Mouse (Mus musculus) large intestine, adult 2 months (tissue): Measurements from ENCODE around the gene Sdc4. TPM values are rescaled to one million over a fixed set of nuclear protein-coding genes. Genes with fewer than 3 reads are reported as not detected.

Experiments used
- DNase-seq: peaks from one replicate; pipeline ENCODE4 v3.0.0-alpha.2; 2012; ENCODE audit warnings: low read depth, low spot score
- WGBS: fragments of 180-500 bp; shearing (Covaris S2); methylation state at CpG from one replicate; pipeline ENCODE4 v1.1.7; 2018; 5-methylcytosine and 5-hydroxymethylcytosine counted together
- polyA plus RNA-seq: library from polyadenylated mRNA; depleted of rRNA; stranded (reverse); fragments of >200 nt; gene quantifications from 2 replicates; pipeline ENCODE4 v1.2.3, GENCODE M21; 2012

Gene Sdc4
- polyA plus RNA-seq, 1 experiment: 77.3 TPM

- WGBS: 35% methylated on average over 9 of the region's 9 CpGs
- DNase-seq: no peak
Observed at GRCm38 (mm10) chr2:164433278-164433895, 10.3 kb downstream of the Sdc4 start.

- 11% methylated on average over 22 of the region's 22 CpGs for WGBS
- DNase-seq: no peak
Observed at GRCm38 (mm10) chr2:164432541-164433191, 11.0 kb downstream of the Sdc4 start.

GRCm38 (mm10) chr2:164431676-164432465 is 11.8 kb downstream of the Sdc4 start:
- no peak for DNase-seq
- 20% methylated on average over 9 of the region's 9 CpGs for WGBS

GRCm38 (mm10) chr2:164430697-164431096 is 13.0 kb downstream of the Sdc4 start:
- DNase-seq: no peak

GRCm38 (mm10) chr2:164429881-164430615 is 13.6 kb downstream of the Sdc4 start:
- 60% methylated on average over 15 of the region's 15 CpGs for WGBS
- DNase-seq: no peak

More at GRCm38 (mm10) chr2:164430697-164431096, 13.0 kb downstream of the Sdc4 start:
- WGBS: 33% methylated on average over 7 of the region's 7 CpGs

- no peak for DNase-seq
- 44% methylated on average over 5 of the region's 5 CpGs for WGBS
Observed at GRCm38 (mm10) chr2:164428451-164428850, 15.2 kb downstream of the Sdc4 start.

GRCm38 (mm10) chr2:164426952-164427351 is 16.7 kb downstream of the Sdc4 start:
- DNase-seq: no peak
- WGBS: 60% methylated on average over 5 of the region's 5 CpGs

- 31% methylated on average over 12 of the region's 12 CpGs for WGBS
- DNase-seq: no peak
Observed at GRCm38 (mm10) chr2:164426121-164426520, 17.6 kb downstream of the Sdc4 start.

- no peak for DNase-seq
- 72% methylated on average over 5 of the region's 5 CpGs for WGBS
Observed at GRCm38 (mm10) chr2:164425401-164425800, 18.3 kb downstream of the Sdc4 start.

- whole genome bisulfite sequencing: 92% methylated on average over 8 of the region's 8 CpGs
- DNase-seq: no peak
Observed at GRCm38 (mm10) chr2:164424406-164424805, 19.3 kb downstream of the Sdc4 start.

GRCm38 (mm10) chr2:164423464-164423863 is 20.2 kb downstream of the Sdc4 start:
- no peak for DNase-seq
- 45% methylated on average over 11 of the region's 11 CpGs for WGBS

- no peak for DNase-seq
- 32% methylated on average over 15 of the region's 15 CpGs for WGBS
Observed at GRCm38 (mm10) chr2:164422675-164423393, 20.9 kb downstream of the Sdc4 start.

- no peak for DNase-seq
- 63% methylated on average over 8 of the region's 8 CpGs for WGBS
Observed at GRCm38 (mm10) chr2:164421979-164422378, 21.7 kb downstream of the Sdc4 start.

GRCm38 (mm10) chr2:164421306-164421705 is 22.4 kb downstream of the Sdc4 start:
- DNase-seq: no peak
- 70% methylated on average over 7 of the region's 7 CpGs for WGBS

GRCm38 (mm10) chr2:164419489-164419888 is 24.2 kb downstream of the Sdc4 start:
- 9% methylated on average over 3 of the region's 3 CpGs for WGBS
- no peak for DNase-seq

GRCm38 (mm10) chr2:164418308-164418875 is 25.3 kb downstream of the Sdc4 start:
- 28% methylated on average over 3 of the region's 3 CpGs for WGBS
- DNase-seq: no peak

- no peak for DNase-seq
- under 1% methylated on average over 2 of the region's 2 CpGs for WGBS
Observed at GRCm38 (mm10) chr2:164417198-164417597, 26.5 kb downstream of the Sdc4 start.

GRCm38 (mm10) chr2:164414581-164414980 is 29.1 kb downstream of the Sdc4 start:
- no peak for DNase-seq
- WGBS: 75% methylated on average over 10 of the region's 10 CpGs

GRCm38 (mm10) chr2:164414167-164414566 is 29.5 kb downstream of the Sdc4 start:
- 33% methylated on average over 28 of the region's 28 CpGs for WGBS
- DNase-seq: no peak
